Mouse (Mus musculus): Measurements from ENCODE around the gene Tas2r135. TPM values are rescaled to one million over a fixed set of nuclear protein-coding genes. Genes with fewer than 3 reads are reported as not detected.

Tas2r135 gene
- polyA plus RNA-seq, 1 experiment, result not detected

- peak overlapping the region; percentile 48 for H3K4me3 ChIP-seq (replicated peaks)
Observed at GRCm38 (mm10) chr6:42372421-42372815, 32.8 kb upstream of the Tas2r135 start.

GRCm38 (mm10) chr6:42372816-42373547, 32.3 kb upstream of the Tas2r135 start, which contains the start of gene Epha1:
Gene Epha1 (minus strand): TSS chr6:42373268.
- peaks cover 11% of the 10 kb centered on the region for H3K27me3 ChIP-seq (ENCODE audit: control insufficient read depth)
- H3K4me1 ChIP-seq (ENCODE audit: control insufficient read depth), result peaks cover 4% of the 10 kb centered on the region
- TF ChIP-seq TAL1 (IDR thresholded peaks at IDR 0.05; ENCODE audit: low read length), result no peak
- TF ChIP-seq GATA1 (IDR thresholded peaks at IDR 0.05; ENCODE audit: low read length), result no peak
- no peaks in the 10 kb centered on the region for H3K9me3 ChIP-seq (ENCODE audit: control insufficient read depth, low read length)
- peak within 1 kb of the TSS; percentile 48 for H3K4me3 ChIP-seq (replicated peaks)
- H3K36me3 ChIP-seq (ENCODE audit: control insufficient read depth), result no peaks in the 10 kb centered on the region

More at GRCm38 (mm10) chr6:42372421-42372815, 32.8 kb upstream of the Tas2r135 start:
- H3K9me3 ChIP-seq (ENCODE audit: control insufficient read depth, low read length), result no peaks in the 10 kb centered on the region
- H3K4me1 ChIP-seq (ENCODE audit: control insufficient read depth), result peaks cover 4% of the 10 kb centered on the region
- no peaks in the 10 kb centered on the region for H3K36me3 ChIP-seq (ENCODE audit: control insufficient read depth)
- H3K27me3 ChIP-seq (ENCODE audit: control insufficient read depth), result peaks cover 11% of the 10 kb centered on the region
- no peak for TF ChIP-seq GATA1 (IDR thresholded peaks at IDR 0.05; ENCODE audit: low read length)
- TF ChIP-seq TAL1 (IDR thresholded peaks at IDR 0.05; ENCODE audit: low read length), result no peak

- Histone ChIP-seq H3K9me3 (ENCODE audit: control insufficient read depth, low read length) (no peaks in the 10 kb centered on the region), H3K4me1 (ENCODE audit: control insufficient read depth) (peaks cover 4% of the 10 kb centered on the region), H3K27me3 (ENCODE audit: control insufficient read depth) (peaks cover 11% of the 10 kb centered on the region), H3K4me3 (replicated peaks) (no peak overlapping the region), H3K36me3 (ENCODE audit: control insufficient read depth) (no peaks in the 10 kb centered on the region)
- TF ChIP-seq GATA1 (IDR thresholded peaks at IDR 0.05; ENCODE audit: low read length) (no peak), TAL1 (IDR thresholded peaks at IDR 0.05; ENCODE audit: low read length) (no peak)
Observed at GRCm38 (mm10) chr6:42373669-42374430, 31.4 kb upstream of the Tas2r135 start.

GRCm38 (mm10) chr6:42374701-42375100, 30.5 kb upstream of the Tas2r135 start:
- H3K9me3 ChIP-seq (ENCODE audit: control insufficient read depth, low read length), result no peaks in the 10 kb centered on the region
- no peak overlapping the region for H3K4me3 ChIP-seq (replicated peaks)
- H3K27me3 ChIP-seq (ENCODE audit: control insufficient read depth), result peaks cover 11% of the 10 kb centered on the region
- H3K36me3 ChIP-seq (ENCODE audit: control insufficient read depth), result no peaks in the 10 kb centered on the region
- peaks cover 4% of the 10 kb centered on the region for H3K4me1 ChIP-seq (ENCODE audit: control insufficient read depth)
- no peak for TF ChIP-seq GATA1 (IDR thresholded peaks at IDR 0.05; ENCODE audit: low read length)
- TF ChIP-seq TAL1 (IDR thresholded peaks at IDR 0.05; ENCODE audit: low read length), result no peak

GRCm38 (mm10) chr6:42375131-42375530, 30.1 kb upstream of the Tas2r135 start:
- peaks cover 11% of the 10 kb centered on the region for H3K27me3 ChIP-seq (ENCODE audit: control insufficient read depth)
- no peak overlapping the region for H3K4me3 ChIP-seq (replicated peaks)
- TF ChIP-seq GATA1 (IDR thresholded peaks at IDR 0.05; ENCODE audit: low read length), result no peak
- TF ChIP-seq TAL1 (IDR thresholded peaks at IDR 0.05; ENCODE audit: low read length), result no peak
- H3K4me1 ChIP-seq (ENCODE audit: control insufficient read depth), result peaks cover 4% of the 10 kb centered on the region
- no peaks in the 10 kb centered on the region for H3K9me3 ChIP-seq (ENCODE audit: control insufficient read depth, low read length)
- no peaks in the 10 kb centered on the region for H3K36me3 ChIP-seq (ENCODE audit: control insufficient read depth)

- no peak overlapping the region for H3K4me3 ChIP-seq (replicated peaks)
- H3K36me3 ChIP-seq (ENCODE audit: control insufficient read depth), result no peaks in the 10 kb centered on the region
- H3K9me3 ChIP-seq (ENCODE audit: control insufficient read depth, low read length), result no peaks in the 10 kb centered on the region
- TF ChIP-seq GATA1 (IDR thresholded peaks at IDR 0.05; ENCODE audit: low read length) (no peak), TAL1 (IDR thresholded peaks at IDR 0.05; ENCODE audit: low read length) (no peak)
- H3K27me3 ChIP-seq (ENCODE audit: control insufficient read depth), result peaks cover 11% of the 10 kb centered on the region
- peaks cover 4% of the 10 kb centered on the region for H3K4me1 ChIP-seq (ENCODE audit: control insufficient read depth)
Observed at GRCm38 (mm10) chr6:42376016-42376415, 29.2 kb upstream of the Tas2r135 start.

GRCm38 (mm10) chr6:42376504-42377019, 28.7 kb upstream of the Tas2r135 start:
- H3K9me3 ChIP-seq (ENCODE audit: control insufficient read depth, low read length), result no peaks in the 10 kb centered on the region
- no peaks in the 10 kb centered on the region for H3K36me3 ChIP-seq (ENCODE audit: control insufficient read depth)
- H3K4me3 ChIP-seq (replicated peaks), result no peak overlapping the region
- H3K4me1 ChIP-seq (ENCODE audit: control insufficient read depth), result peaks cover 4% of the 10 kb centered on the region
- no peak for TF ChIP-seq GATA1 (IDR thresholded peaks at IDR 0.05; ENCODE audit: low read length)
- no peak for TF ChIP-seq TAL1 (IDR thresholded peaks at IDR 0.05; ENCODE audit: low read length)
- H3K27me3 ChIP-seq (ENCODE audit: control insufficient read depth), result peaks cover 11% of the 10 kb centered on the region

- H3K9me3 ChIP-seq (ENCODE audit: control insufficient read depth, low read length), result no peaks in the 10 kb centered on the region
- H3K4me1 ChIP-seq (ENCODE audit: control insufficient read depth), result peaks cover 4% of the 10 kb centered on the region
- no peak for TF ChIP-seq TAL1 (IDR thresholded peaks at IDR 0.05; ENCODE audit: low read length)
- no peak for TF ChIP-seq GATA1 (IDR thresholded peaks at IDR 0.05; ENCODE audit: low read length)
Observed at GRCm38 (mm10) chr6:42377280-42377679, 28.0 kb upstream of the Tas2r135 start.

GRCm38 (mm10) chr6:42379551-42379950, 25.7 kb upstream of the Tas2r135 start:
- Histone ChIP-seq H3K4me1 (ENCODE audit: control insufficient read depth) (no peaks in the 10 kb centered on the region), H3K27me3 (ENCODE audit: control insufficient read depth) (no peaks in the 10 kb centered on the region), H3K4me3 (replicated peaks) (no peak overlapping the region), H3K9me3 (ENCODE audit: control insufficient read depth, low read length) (no peaks in the 10 kb centered on the region), H3K36me3 (ENCODE audit: control insufficient read depth) (no peaks in the 10 kb centered on the region)
- TF ChIP-seq TAL1 (IDR thresholded peaks at IDR 0.05; ENCODE audit: low read length), result no peak
- no peak for TF ChIP-seq GATA1 (IDR thresholded peaks at IDR 0.05; ENCODE audit: low read length)

More at GRCm38 (mm10) chr6:42377280-42377679, 28.0 kb upstream of the Tas2r135 start:
- no peak overlapping the region for H3K4me3 ChIP-seq (replicated peaks)
- H3K36me3 ChIP-seq (ENCODE audit: control insufficient read depth), result no peaks in the 10 kb centered on the region
- peaks cover 6% of the 10 kb centered on the region for H3K27me3 ChIP-seq (ENCODE audit: control insufficient read depth)
